Mouse (Mus musculus): ENCODE measurements around the gene 1810010H24Rik. TPM values are rescaled to one million over a fixed set of nuclear protein-coding genes. Genes with fewer than 3 reads are reported as not detected.

Gene 1810010H24Rik
- 1.0 TPM for polyA plus RNA-seq (2017; shearing (Covaris generic))

GRCm38 (mm10) chr11:107025411-107026321 lies at the start of gene 1810010H24Rik:
1810010H24Rik (plus strand) TSS chr11:107025681.

GRCm38 (mm10) chr11:106999151-106999948 lies 26.1 kb upstream of the 1810010H24Rik start, which contains the start of gene Kpna2:
Kpna2 (minus strand) TSS chr11:106999541.

Other genes with a start within 250 kb of the 1810010H24Rik start
- gene Polg2, start 246.1 kb upstream of the 1810010H24Rik start, polyA plus RNA-seq (2017; shearing (Covaris generic)), result 218 TPM
- gene Ddx5, start 236.5 kb upstream of the 1810010H24Rik start, polyA plus RNA-seq (2017; shearing (Covaris generic)), result 1,133 TPM
- gene Cep95, start 236.4 kb upstream of the 1810010H24Rik start, polyA plus RNA-seq (2017; shearing (Covaris generic)), result 37.9 TPM
- gene Smurf2, start 105.0 kb upstream of the 1810010H24Rik start, polyA plus RNA-seq (2017; shearing (Covaris generic)), result 21.7 TPM
- gene Kpna2, start 26.1 kb upstream of the 1810010H24Rik start, polyA plus RNA-seq (2017; shearing (Covaris generic)), result 72.2 TPM
- gene Bptf, start 106.4 kb downstream of the 1810010H24Rik start, polyA plus RNA-seq (2017; shearing (Covaris generic)), result 18.0 TPM
- gene Nol11, start 163.7 kb downstream of the 1810010H24Rik start, polyA plus RNA-seq (2017; shearing (Covaris generic)), result 36.2 TPM

Measured in effector memory CD4-positive, alpha-beta T cell, adult 7 months (primary cell).